Comparison of ENCODE assay signal across 7 mouse cellular contexts in the genomic region with DNA sequence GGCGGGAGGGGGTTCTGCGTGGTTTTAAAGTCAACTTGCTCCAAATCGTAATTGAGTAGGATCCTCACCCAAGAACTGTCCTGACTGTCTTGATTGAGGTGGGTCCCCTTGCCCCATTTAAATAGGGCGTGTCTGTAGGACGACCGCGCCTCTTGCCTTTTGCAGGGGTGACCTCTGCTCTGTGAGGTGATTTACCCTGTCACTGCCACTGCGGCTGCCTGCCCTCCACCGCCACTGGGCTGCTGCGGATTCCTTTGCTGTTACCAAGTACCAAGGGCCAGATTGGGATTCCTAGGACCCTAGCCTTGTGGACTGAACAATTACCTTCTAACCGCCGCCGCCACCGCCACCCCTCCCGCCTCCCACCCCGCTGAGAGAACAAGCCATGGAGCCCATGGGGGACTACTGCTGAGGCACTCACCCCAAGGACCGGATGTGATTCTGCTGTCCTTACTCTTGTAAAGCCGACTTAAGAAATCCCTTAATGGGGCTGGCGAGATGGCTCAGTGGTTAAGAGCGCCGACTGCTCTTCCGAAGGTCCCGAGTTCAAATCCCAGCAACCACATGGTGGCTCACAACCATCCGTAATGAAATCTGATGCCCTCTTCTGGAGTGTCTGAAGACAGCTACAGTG. TPM values are rescaled to one million over a fixed set of nuclear protein-coding genes. Genes with fewer than 3 reads are reported as not detected.
DNase-seq lines count a peak whose midpoint lies in the region; ATAC-seq lines count a peak whose summit lies in the region.

No protein-coding gene starts in this region.

- H3K9ac ChIP-seq in midbrain, embryonic 13.5 days (replicated peaks) = no peak overlapping the region

- H3K36me3 ChIP-seq in limb, embryonic 10.5 days = no peaks in the 10 kb centered on the region
- no peaks in the 10 kb centered on the region for H3K36me3 ChIP-seq in midbrain, embryonic 13.5 days

- peak overlapping the region; percentile 30 for H3K4me2 ChIP-seq in midbrain, embryonic 13.5 days (replicated peaks)

- no peak overlapping the region for H3K27ac ChIP-seq in limb, embryonic 10.5 days
- no peak overlapping the region for H3K27ac ChIP-seq in midbrain, embryonic 13.5 days

- no peak for ATAC-seq in midbrain, embryonic 13.5 days
- ATAC-seq in activated CD4-positive, CD25-positive, alpha-beta regulatory T cell, adult 4 months = no peak

- DNase-seq in Muller cell, postnatal 12 days (ENCODE audit: inconsistent ontology term) = peak; percentile 8
- DNase-seq in embryo, embryonic 10.5 days (ENCODE audit: low spot score) = peak; percentile 57
- DNase-seq in heart, postnatal 10 days = peak; percentile 57 to 66
- DNase-seq in limb, embryonic 10.5 days (ENCODE audit: low spot score) = peak; percentile 62
- DNase-seq in left cerebral cortex, postnatal 14 days (ENCODE audit: low spot score in 2 of 2) = no peak

- H3K27me3 ChIP-seq in limb, embryonic 10.5 days (ENCODE audit: low read depth, poor library complexity, severe bottlenecking) = no peaks in the 10 kb centered on the region
- H3K27me3 ChIP-seq in midbrain, embryonic 13.5 days = no peaks in the 10 kb centered on the region

- intact Hi-C loops in heart, postnatal 10 days (cut with DNase I) = no loop called here
- intact Hi-C loops in left cerebral cortex, postnatal 14 days (cut with DNase I) = no loop called here

- H3K9me3 ChIP-seq in limb, embryonic 10.5 days (replicated peaks) = no peaks in the 10 kb centered on the region
- no peaks in the 10 kb centered on the region for H3K9me3 ChIP-seq in midbrain, embryonic 13.5 days

- WGBS in limb, embryonic 10.5 days = 8% methylated on average over 24 of the region's 24 CpGs
- WGBS in midbrain, embryonic 13.5 days = 5% methylated on average over 23 of the region's 24 CpGs

- H3K4me3 ChIP-seq in limb, embryonic 10.5 days = peak overlapping the region; percentile 42
- no peak overlapping the region for H3K4me3 ChIP-seq in midbrain, embryonic 13.5 days (replicated peaks)

- peaks cover 7% of the 10 kb centered on the region for H3K4me1 ChIP-seq in limb, embryonic 10.5 days
- no peaks in the 10 kb centered on the region for H3K4me1 ChIP-seq in midbrain, embryonic 13.5 days (replicated peaks)

RNA-seq across cellular contexts. Expression of gene Ppp2r5e, which starts 20.2 kb away (rescaled TPM):
- 10 to 100 TPM; 35.4 to 36.9 TPM for total RNA-seq in heart, postnatal 10 days (2021)
- polyA plus RNA-seq in limb, embryonic 10.5 days (2016; fragmentation: Nextera tagmentation; extraction: Ambion mirVana) = 12.6 and 12.7 TPM in 2 replicates
- polyA plus RNA-seq in midbrain, embryonic 13.5 days (2015; fragmentation: Nextera tagmentation; extraction: Ambion mirVana) = 21.4 TPM in 2 replicates
- polyA plus RNA-seq in activated CD4-positive, CD25-positive, alpha-beta regulatory T cell, adult 4 months (2017; shearing (Covaris generic)) = 1 to 10 TPM; 7.4 to 9.2 TPM
- 10 to 100 TPM; 83.1 to 84.3 TPM for total RNA-seq in left cerebral cortex, postnatal 14 days (2021)

RNA-seq across cellular contexts. Expression of gene Wdr89, which starts 53.1 kb away (rescaled TPM):
- total RNA-seq in heart, postnatal 10 days (2021) = 1 to 10 TPM; 2.5 to 3.6 TPM
- 15.2 and 17.5 TPM in 2 replicates for polyA plus RNA-seq in limb, embryonic 10.5 days (2016; fragmentation: Nextera tagmentation; extraction: Ambion mirVana)
- 7.3 and 7.5 TPM in 2 replicates for polyA plus RNA-seq in midbrain, embryonic 13.5 days (2015; fragmentation: Nextera tagmentation; extraction: Ambion mirVana)
- 10 to 100 TPM; 17.3 to 24.7 TPM for polyA plus RNA-seq in activated CD4-positive, CD25-positive, alpha-beta regulatory T cell, adult 4 months (2017; shearing (Covaris generic))
- total RNA-seq in left cerebral cortex, postnatal 14 days (2021) = 1 to 10 TPM; 2.4 to 2.5 TPM

Comparison
In these comparisons a context has a peak if more than half of its experiments do, and no peak if none do; other contexts are left out.
1. DNase-seq: peak in Muller cell, postnatal 12 days (single experiment), embryo, embryonic 10.5 days (single experiment), heart, postnatal 10 days (2 of 2) and limb, embryonic 10.5 days (single experiment); none in left cerebral cortex, postnatal 14 days (0 of 2).